Mouse (Mus musculus): ENCODE results near the gene Plxna4.

The Plxna4 gene

DNA sequence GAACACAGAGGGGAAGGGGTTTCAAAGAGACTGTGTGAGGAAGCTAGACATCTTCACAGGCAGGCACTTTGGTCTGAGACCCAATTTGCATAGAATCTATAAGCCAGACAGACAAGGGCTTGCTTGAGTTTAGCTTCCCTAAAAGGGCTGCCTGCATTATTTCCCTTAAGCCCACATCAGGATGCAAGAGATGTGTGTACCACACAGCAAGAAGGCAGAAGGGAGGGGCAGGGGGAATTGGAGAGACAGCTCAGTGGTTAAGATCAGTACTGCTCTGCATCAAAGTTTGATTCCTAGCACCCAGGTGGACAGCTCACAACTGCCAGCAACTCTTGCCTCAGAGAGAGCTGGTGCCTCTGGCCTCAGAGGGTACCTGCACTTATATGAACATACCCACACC lies 256.7 kb downstream of the Plxna4 start:
- DNase-seq = no peak

DNA sequence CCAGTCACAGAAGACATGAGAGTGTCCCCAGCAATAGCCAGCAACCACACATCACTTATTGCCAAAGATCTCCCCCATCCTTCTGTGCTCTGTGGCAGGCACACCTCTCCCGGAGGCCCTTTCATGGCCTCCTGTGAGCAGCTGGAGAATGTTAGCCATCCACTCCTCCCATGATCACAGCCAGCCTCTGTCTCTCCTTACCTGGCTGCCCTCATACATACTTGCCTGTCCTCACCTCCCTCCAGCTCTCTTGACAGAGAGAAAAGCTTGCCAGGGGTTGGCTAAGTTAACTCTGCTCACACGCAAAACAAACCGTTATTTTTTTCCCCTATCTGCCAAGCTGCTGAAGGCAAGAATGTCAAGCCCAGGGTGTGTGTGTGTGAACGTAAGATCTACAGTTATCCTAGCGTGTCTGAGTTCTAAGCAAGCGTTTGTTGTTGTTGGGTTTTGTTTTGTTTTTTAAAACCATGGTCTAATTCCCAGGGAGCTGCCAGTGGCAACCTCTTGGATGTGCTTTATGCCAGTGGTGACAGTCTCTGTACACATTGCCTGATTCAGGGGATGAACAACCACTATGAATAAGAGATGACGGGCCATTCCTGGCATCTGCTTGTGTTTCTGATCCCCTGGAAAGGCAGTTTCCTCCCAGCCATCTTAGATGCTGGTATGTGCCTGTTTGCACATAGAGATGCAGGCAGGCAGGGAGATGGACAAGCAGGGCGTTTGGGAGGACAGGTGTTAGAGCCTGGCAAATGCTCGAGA lies 257.8 kb downstream of the Plxna4 start:
- no peak for DNase-seq

DNA sequence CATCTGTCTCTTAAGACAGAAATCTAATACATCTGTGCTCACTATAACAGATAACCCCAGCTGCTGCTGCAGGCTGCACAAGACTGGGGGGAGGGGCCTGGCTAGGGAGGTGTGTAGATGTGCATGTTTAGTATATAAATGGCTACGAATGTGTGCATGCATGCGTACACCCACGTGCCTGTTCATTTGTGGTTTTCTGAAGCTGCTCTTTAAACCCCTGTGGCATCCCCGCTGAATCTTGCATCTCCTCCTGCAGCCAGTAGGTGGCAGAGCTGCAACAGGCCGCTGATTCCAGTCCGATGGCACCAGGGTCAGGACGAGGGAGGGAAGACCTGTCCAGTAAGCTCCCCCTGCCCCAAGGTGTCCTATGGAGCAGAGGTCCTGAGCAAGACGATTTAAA lies 260.0 kb downstream of the Plxna4 start:
- peak; percentile 82 for DNase-seq

DNA sequence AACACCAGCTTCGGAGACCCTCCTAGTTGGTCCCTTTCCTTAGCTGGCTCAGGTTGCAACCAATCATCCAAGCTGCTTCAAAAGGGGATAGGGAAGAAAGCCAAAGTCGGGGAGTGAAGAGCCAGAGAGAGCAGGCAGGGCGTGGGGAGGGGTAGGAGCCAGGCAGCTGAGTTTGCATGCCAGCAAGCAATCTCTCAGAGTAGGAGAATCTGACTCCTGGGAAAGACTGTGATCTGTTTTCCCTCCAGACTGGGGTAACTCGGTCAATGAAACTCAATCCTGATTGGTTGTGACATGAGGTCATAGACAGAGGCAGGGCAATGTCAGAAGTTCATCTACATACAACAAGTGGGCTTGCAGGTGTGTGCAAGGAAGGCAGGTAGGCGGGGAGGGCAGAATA lies 260.8 kb downstream of the Plxna4 start:
- peak; percentile 22 for DNase-seq

DNA sequence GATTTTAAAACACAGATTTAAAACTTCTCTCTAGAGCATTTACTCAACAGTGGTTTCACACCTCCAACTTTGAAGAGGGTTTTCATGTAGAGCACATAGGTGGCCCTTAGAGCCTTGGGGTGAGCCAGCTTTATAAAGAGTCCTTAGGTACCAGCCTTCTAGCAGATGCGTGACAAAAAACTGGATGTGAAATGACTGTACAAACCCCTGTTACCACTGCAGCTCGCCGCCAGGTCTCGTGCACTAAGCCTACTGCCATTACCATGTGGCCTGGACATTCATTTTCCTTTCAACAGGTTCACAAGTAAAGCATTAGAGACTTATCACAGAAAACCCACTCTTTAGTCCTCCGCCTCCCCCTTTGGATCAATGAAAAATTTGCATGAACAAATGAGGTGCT lies 261.6 kb downstream of the Plxna4 start:
- no peak for DNase-seq

DNA sequence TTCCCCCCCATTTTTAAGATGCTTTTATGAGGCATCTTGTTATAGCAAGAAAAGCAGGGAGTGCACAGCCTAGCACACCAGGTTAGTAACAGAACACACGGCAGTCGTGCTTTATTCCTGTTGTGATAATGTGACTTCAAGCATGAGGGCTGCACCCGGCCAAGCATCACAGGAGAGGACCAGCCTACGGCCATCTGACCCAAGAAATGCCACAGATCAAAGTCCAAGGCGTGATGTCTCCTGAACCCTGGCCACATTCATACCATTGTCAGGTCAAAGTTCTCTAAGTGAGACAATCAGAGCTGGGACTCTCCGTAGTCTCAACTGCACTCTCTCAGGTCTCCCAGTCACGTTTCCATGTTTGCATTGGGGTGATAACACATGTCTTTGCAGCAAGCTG lies 262.1 kb downstream of the Plxna4 start:
- no peak for DNase-seq

DNA sequence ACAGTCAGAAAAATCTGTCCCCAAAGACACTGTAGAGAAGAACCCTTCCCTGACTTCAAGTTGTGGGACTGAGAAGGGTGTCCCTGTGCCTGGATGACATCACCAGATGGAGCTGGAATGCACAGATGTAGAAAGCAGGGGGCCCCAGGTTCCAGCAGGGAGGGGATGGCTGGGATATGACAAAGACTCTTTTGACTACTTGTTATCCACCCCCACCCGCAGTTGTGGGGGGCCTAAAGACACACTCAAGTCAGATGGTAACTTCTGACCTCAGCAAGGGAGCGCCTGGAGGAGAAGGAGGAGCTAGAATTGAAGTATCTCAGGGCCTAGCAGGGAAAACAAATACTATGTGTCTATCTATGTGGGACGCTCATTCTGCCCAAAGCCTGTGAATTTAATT lies 266.8 kb downstream of the Plxna4 start:
- no peak for DNase-seq

DNA sequence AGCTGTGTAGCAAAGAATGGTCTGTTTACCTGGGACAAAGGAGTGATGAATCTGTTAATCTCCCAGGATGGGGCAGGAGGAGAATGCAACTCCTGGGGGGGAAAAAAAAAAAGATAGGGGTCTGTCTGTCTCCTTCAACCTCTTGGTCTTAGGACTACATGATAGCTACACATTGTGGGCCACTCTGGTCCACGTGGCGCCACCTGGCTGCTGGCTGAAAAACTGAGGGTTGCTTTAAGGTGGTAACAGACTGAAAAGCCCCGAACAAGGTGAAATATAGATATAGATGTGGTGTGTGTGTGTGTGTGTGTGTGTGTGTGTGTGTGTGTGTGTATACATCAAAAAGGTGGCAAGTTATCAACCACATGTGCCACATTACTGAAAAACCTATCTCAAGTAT lies 267.7 kb downstream of the Plxna4 start:
- peak; percentile 24 for DNase-seq

DNA sequence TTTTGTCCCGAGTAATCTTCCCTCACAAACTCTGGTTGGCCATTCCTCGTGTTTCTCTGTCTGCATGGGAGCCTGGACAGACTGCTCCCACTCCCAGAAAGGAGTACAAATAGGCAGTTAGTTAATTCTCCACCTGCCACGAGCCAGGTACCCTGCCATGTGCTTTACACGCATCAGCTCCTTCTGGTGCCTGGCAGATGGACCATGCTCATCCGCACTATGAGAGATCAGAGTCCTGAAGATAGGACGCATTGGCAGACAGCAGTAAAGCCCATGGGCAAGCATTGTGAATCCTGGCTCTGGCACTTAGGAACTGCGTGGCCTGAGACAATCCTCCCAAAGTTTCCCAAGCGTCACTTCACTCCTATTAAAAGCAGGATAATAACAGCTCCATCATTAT lies 270.5 kb downstream of the Plxna4 start:
- no peak for DNase-seq

DNA sequence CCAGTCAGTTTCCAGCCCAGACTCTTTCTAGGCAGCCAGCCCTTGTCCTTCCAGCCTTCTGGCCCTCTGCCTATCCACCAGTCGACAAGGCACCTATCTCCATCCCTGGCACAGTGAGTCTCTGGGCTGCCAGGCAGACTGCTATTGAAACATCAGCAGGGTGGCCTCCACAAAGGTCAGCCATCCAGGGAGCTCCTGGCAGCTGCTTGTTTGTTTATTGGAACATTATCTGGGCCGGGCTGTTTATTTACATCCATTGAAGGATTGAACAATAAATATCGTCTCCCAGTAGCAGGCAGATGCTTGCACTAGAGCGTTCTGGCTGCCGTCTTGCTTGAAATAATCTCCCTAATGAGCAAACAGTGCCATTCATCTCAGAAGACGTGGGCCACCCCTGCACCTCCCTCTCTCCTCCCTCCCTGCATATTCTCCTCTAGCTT lies 273.0 kb downstream of the Plxna4 start:
- DNase-seq = peak; percentile 29

DNA sequence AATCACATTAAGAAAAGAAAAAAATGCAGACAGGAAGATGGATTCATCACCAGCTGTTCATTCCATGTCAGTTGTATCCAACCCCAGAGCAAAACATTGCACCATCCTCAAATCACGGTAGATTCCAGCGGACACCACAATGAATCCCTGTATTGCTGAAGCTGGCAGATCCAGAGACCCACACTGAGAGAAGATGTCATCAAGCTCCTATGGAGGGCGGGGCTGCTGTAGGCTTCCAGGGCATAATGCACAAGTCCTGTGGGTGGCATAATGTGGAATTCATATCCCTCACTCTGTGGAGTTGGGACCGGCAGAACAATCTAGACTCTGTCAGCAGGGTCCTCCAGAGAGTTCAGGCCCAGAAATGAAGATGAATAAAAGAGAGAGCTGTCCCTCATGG lies 278.8 kb downstream of the Plxna4 start:
- DNase-seq = no peak

DNA sequence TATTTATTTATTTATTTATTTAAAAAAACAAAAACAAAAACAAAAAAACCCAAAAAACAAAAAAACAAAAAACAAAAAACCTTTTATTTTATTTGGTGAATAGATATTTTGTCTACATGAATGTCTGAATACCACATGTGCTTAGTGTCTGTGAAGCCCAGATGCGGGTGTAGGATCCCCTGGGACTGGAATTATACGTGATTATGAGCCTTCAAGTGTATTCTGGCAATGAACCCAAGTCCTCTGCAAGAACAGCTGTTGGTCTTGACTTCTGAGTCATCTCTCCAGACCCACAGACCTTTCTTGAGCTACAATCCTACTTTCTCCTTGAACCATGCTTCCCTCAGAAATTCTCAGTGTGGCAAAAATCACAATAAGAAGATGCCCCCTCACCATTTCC lies 287.4 kb downstream of the Plxna4 start:
- no peak for DNase-seq

DNA sequence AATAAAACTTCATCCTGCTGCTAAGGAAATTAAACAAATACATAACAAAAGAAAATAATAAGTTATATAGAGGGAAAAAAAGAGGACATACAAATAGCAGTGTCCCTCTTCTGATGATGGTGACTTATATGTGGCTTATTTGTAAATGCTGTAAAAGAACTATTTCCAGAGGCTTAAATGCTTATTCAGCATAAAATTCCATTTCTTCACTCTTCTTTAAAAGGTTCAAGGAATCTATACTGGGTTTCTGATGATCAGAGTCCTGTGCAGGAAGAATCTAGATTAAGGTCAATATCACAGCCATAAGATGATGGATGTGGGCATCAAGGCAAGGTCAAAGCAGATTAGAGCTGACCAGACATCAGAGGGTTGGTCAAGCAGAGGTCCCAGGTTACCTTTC lies 306.5 kb downstream of the Plxna4 start:
- no peak for DNase-seq

DNA sequence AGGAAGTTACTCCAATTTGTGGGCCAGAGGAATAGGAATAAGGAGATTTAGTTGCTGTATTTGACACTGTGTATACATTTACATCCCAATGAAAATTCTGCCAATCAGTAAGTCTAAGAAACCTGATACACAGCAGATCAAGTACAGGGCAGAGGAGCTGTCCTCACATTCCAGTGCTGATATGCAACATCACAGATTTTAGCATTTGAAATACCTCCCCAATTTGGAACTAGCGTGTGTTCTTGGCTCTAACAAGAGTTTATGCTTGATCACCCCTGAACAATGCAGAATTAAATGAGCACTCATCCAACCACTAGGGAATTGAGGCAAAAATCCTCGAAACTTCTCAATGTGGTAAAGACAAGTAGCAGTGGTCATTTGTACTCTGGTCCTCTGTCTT lies 307.3 kb downstream of the Plxna4 start:
- no peak for DNase-seq

DNA sequence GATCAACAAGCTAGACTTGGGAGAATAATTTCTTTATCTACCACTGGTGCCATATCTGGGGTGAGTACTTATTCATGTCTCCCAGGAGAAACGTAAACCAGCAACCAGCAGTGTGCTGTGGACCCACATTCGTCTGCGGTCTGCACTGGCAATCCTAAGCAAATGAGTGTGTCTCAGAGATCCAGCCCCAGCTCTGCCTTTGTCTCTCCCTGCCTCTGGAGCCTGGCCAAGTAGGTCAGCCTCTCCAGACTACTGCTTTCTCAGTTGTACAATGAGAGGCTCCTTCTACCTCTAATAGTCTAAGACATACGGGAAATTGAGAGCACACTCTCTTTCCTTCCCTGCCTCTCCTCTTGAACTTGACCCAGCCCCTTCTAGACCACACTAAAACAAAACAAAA lies 316.5 kb downstream of the Plxna4 start:
- peak; percentile 67 for DNase-seq

DNA sequence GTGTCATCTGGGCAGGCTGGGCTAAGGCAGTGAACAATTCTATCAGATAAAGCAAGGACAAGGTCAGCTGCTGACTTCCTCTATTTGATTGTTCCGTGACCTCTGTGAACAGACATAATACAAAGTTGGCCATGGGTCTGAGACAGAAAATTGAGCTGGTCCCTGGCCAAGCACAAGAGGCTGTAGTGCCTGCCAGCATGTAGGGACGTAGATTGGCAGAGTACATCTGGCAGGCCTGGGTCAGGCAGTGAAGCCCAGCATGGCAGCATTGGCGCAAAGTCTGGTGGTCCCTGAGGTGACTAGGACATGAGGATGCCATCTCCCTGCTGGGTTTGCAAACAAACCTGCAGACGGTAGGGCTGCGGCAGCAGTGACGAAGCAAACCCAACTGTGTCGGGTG lies 321.9 kb downstream of the Plxna4 start:
- peak; percentile 32 for DNase-seq

DNA sequence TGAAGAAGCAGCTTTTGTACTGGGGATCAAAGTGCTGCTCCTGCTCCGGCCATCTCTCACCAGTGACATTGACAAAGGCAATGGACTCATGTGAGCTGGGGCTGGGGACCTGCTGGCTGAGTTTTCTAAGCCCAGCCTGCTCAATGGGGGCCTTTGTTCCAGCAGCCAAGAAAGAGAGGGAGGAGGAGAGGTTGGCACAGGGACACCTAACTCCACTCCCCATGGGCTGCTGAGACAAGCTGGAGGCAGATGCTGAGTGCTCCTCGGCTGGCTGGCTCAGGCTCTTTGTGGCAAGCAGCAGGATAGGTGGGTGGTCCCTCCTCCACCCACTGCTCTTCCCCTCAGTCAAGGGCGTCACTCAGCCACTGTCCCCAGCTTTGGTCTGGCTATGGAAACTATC lies 326.7 kb downstream of the Plxna4 start:
- no peak for DNase-seq

DNA sequence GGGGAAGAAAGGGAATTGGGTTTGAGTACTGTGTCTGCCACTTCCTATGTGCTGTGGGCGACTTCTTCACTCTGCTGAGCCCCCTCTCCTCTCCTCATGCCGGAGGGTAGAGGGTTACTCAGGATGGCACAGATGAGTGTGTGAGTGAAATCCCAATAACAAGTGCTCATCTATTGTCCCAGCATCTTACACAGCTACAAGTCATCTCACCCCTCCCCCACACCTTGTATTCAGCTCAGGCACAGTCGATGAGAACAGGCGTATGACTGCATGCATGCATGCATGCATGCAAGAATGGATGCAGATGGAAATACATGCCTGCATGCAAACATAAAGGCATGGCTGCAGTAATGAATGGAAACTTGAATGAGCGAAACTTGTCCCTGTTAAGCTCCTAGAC lies 327.7 kb downstream of the Plxna4 start:
- no peak for DNase-seq

DNA sequence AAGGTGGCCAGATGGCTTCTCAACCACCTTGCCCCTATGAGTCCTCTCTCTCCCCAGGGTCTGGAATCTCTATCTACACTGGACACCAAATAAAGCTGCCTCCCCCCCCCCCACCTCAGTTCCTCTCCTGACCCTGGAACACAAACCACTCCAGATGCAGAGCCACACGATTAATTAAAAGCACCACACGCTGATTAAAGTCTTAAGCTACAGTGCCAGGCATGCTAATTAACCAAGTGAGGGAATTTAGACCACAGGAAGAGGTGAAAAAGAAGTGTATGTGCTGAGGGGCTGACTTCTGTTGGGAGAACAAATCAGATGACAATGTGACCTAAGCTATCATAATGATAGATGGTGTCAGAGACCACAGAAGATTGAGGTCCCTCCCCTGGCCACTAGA lies 332.8 kb downstream of the Plxna4 start:
- DNase-seq = no peak

DNA sequence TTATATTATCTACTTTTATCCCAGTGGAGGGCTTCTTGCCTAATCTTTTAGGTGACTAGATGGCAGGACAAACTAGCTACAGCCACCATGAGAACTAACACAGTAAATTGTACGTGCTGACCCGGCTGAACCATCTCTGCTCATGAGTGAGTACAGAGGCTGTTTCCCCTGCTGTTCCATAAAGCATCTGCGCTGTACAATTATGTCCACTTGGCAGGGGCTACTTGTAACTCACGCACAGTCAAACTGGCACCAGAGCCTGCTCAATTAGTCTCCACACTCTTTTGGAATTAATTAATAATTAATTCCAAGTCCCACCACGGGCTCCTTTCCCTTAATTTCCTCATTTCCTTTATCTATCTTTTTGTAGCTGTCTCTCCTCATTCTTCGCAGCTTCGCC lies 335.8 kb downstream of the Plxna4 start:
- no peak for DNase-seq

DNA sequence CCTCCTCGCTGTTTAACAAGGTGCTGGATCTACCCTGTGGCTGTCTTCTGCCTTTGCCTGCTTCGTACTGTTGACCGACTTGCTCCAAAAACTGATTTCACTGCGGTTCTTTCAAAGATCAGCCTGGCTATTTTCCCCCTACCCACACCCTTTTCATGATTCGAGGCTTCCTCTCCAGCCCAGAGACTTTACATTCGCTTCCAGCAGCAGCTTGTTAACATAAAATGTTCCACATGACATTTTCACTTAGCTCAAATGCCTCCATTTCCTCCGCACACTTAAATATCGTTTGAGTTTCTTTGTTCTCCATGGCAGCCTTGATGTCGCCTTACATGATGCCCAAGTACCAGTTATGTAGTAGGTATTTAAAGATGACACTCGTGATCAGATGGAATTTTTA lies 336.3 kb downstream of the Plxna4 start:
- no peak for DNase-seq

DNA sequence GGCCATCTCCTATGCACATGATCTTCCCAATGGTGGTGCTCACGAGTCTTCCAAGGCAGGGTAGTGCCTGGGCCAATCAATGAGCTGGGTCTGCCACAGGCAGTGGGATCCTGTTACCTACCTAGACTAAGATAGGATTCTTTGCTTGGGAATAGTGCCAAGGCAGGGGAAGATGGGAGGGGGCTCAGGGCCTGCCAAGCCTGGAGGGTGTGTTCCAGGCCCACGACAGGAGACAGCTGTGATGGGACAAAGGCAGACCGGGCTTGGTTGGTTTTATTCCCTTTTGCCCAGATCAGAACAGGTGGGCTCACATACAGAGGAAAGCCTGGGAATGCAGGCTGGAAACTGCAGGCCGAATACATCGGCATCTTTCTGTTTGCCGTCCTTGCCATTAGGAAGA lies 342.0 kb downstream of the Plxna4 start:
- DNase-seq = no peak

DNA sequence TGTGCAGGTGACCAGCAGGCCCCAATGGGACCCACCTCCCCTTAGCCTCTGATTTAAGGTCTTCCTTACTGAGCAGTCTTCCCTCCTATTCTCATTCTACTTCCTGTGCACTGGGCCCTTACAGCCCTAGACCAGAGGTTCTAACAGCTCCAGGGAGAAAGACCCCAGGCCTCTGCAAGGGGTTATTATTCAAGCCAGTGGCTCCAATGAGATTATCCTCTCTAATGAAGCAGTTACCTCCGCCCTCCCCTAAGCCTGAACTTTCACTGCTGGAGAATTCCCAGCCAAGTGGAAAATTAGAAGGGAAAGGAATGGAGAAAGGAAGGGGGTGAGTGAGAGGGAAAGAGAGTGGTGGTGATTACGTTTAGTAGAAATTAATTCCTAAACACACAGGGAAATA lies 345.0 kb downstream of the Plxna4 start:
- no peak for DNase-seq

DNA sequence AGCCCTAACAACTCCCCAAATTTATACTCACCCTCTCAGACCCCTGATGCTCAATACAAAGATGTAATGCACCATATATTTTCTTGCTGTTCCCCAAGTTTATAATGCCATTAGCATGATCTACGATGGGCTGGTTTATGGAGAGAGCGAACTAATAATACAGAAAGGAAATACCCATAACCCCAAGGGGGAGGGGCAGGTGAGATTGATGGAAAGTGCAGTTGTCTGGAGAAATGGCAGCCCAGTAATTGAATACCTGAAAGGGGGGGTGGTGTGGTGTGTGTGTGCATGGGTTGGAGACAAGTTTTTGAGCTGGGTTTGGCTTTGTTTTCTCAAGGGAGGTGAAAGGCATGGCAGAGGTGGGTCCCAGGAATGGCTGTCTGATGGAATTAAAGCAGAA lies 356.6 kb downstream of the Plxna4 start:
- no peak for DNase-seq

DNA sequence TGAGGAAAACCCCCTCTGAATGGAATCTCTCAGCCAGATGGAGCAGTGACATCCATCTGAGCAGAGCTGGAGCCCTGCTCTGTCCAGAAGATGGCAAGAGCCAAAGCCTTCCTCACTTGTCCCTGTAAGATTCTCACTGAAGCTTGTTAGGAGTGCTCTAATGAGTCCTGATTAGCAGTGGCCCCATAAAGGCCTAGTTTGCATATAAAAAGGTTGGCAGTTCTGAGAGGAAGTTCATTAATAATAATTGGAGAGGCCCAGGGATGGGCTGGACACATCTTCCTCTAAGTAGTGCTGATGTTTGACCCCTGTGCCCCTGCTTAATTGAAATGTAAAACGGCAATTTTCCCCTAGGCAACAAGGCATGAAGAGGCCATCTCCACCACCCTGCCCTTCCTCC lies 361.4 kb downstream of the Plxna4 start:
- no peak for DNase-seq

All from lung, postnatal 10 days (tissue).